Mouse (Mus musculus) hindbrain, embryonic 13.5 days (tissue): Measurements from ENCODE around the gene Cirbp. TPM values are rescaled to one million over a fixed set of nuclear protein-coding genes. Genes with fewer than 3 reads are reported as not detected.
A peak's percentile ranks its signal among the peaks of the same experiment; 100 is the strongest.
"Not testable (repeated sequence)": the region's sequence is repeated elsewhere in the genome, so short reads cannot be mapped to it uniquely, and the experiment has no call there.

Experiments
- ATAC-seq: fragments of 200-750 bp; cut with Nextera tagmentation; 2 replicates; pipeline ENCODE4 v1.8.0; 2017; ENCODE audit warnings: moderate TSS enrichment; ENCODE audit not compliant: low FRiP score
- H3K27ac ChIP-seq: fragments of 300-500 bp; sonication (generic); 2 replicates; pipeline ENCODE4 v1.5.1; 2015; ENCODE audit warnings: inconsistent platforms, mild to moderate bottlenecking, moderate library complexity
- H3K27me3 ChIP-seq: fragments of 300-500 bp; sonication (generic); 2 replicates; pipeline ENCODE4 v1.6.1; 2015; ENCODE audit warnings: mild to moderate bottlenecking, inconsistent platforms
- H3K36me3 ChIP-seq: fragments of 300-500 bp; sonication (generic); 2 replicates; pipeline ENCODE4 v1.6.1; 2015; ENCODE audit warnings: mild to moderate bottlenecking, inconsistent platforms
- H3K4me1 ChIP-seq: fragments of 300-500 bp; sonication (generic); replicated peaks from 2 replicates; pipeline ENCODE4 v1.6.1; 2015; ENCODE audit warnings: inconsistent platforms
- H3K4me2 ChIP-seq: fragments of 300-500 bp; sonication (generic); 2 replicates; pipeline ENCODE4 v1.6.1; 2015; ENCODE audit warnings: inconsistent platforms, mild to moderate bottlenecking, moderate library complexity
- H3K4me3 ChIP-seq: fragments of 300-500 bp; sonication (generic); 2 replicates; pipeline ENCODE4 v1.5.1; 2015; ENCODE audit warnings: mild to moderate bottlenecking, inconsistent platforms
- H3K9ac ChIP-seq: fragments of 300-500 bp; sonication (generic); 2 replicates; pipeline ENCODE4 v1.6.1; 2015; ENCODE audit warnings: mild to moderate bottlenecking, inconsistent platforms
- H3K9me3 ChIP-seq: fragments of 300-500 bp; sonication (generic); 2 replicates; pipeline ENCODE4 v1.6.1; 2016; ENCODE audit warnings: inconsistent platforms
- WGBS: fragments of 180-500 bp; shearing (Covaris S2); methylation state at CpG from one replicate; pipeline ENCODE4 v1.1.7; 2015; 5-methylcytosine and 5-hydroxymethylcytosine counted together
- polyA plus RNA-seq: library from polyadenylated mRNA; unstranded; fragments of >200 nt; fragmentation: Nextera tagmentation; extraction: Ambion mirVana; gene quantifications from 2 replicates; pipeline ENCODE4 v1.2.1, GENCODE M21; 2015

Gene Cirbp
- polyA plus RNA-seq, 1 experiment from 2014 or later = 364 TPM

DNA sequence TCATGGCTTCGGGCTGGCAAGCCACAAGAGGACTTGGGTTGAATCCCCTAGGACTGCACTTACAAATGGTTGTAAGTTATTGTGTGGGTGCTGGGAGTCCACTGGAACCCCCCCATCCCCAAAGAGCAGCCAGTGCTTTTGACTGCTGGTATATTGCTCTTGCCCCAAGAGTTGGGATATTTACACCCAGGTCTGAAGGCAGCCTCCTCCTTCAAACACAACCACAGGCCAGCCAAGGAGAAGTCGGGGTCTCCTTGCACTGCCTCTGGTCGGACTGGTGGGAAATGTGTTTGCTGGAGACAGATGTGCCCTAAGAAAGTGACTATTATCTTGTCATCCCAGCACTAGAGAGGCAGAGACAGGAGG, 3.6 kb upstream of the Cirbp start:
- peaks cover 5% of the 10 kb centered on the region for H3K36me3 ChIP-seq
- no peak overlapping the region for H3K4me3 ChIP-seq
- no peaks in the 10 kb centered on the region for H3K9me3 ChIP-seq
- H3K4me1 ChIP-seq = peaks cover 76% of the 10 kb centered on the region
- WGBS = 77% methylated on average over 3 of the region's 3 CpGs
- H3K4me2 ChIP-seq = no peak overlapping the region
- H3K9ac ChIP-seq = peak overlapping the region; percentile 29; the same call in 1 of the 2 replicates
- 0 out of 2 replicates have a peak, but pooled peaks cover 5% of the 10 kb centered on the region for H3K27me3 ChIP-seq
- no peak for ATAC-seq
- 0 out of 2 replicates have a peak overlapping the region, but pooled peaks have one; percentile 94 for H3K27ac ChIP-seq

- H3K4me3 ChIP-seq = no peak overlapping the region
- H3K4me1 ChIP-seq = peaks cover 71% of the 10 kb centered on the region
- WGBS = 77% methylated on average over 6 of the region's 6 CpGs
Measured at GRCm38 (mm10) chr10:80162716-80163299, 3.0 kb upstream of the Cirbp start.

GRCm38 (mm10) chr10:80163721-80164120, 2.1 kb upstream of the Cirbp start:
- Histone ChIP-seq H3K4me1 (peaks cover 66% of the 10 kb centered on the region), H3K9me3 (no peaks in the 10 kb centered on the region), H3K4me2 (peak overlapping the region; percentile 75), H3K27ac (no peak overlapping the region), H3K9ac (peak overlapping the region; percentile 75), H3K27me3 (0 out of 2 replicates have a peak, but pooled peaks cover 5% of the 10 kb centered on the region), H3K4me3 (no peak overlapping the region), H3K36me3 (no peaks in the 10 kb centered on the region)
- WGBS = 75% methylated on average over 8 of the region's 8 CpGs
- ATAC-seq = no peak

More at GRCm38 (mm10) chr10:80162716-80163299, 3.0 kb upstream of the Cirbp start:
- Histone ChIP-seq H3K9ac (peak overlapping the region; percentile 29; the same call in 1 of the 2 replicates), H3K4me2 (no peak overlapping the region), H3K9me3 (no peaks in the 10 kb centered on the region), H3K36me3 (no peaks in the 10 kb centered on the region), H3K27ac (no peak overlapping the region), H3K27me3 (0 out of 2 replicates have a peak, but pooled peaks cover 5% of the 10 kb centered on the region)
- no peak for ATAC-seq

- Histone ChIP-seq H3K4me2 (peak overlapping the region; percentile 75), H3K9me3 (no peaks in the 10 kb centered on the region), H3K27ac (peak overlapping the region; percentile 100), H3K27me3 (0 out of 2 replicates have a peak, but pooled peaks cover 5% of the 10 kb centered on the region), H3K36me3 (no peaks in the 10 kb centered on the region), H3K4me3 (peak overlapping the region; percentile 42), H3K9ac (peak overlapping the region; percentile 75), H3K4me1 (peaks cover 66% of the 10 kb centered on the region)
- ATAC-seq = peak; percentile 0; the same call in 1 of the 2 replicates
- WGBS = 10% methylated on average over 44 of the region's 44 CpGs
Measured at GRCm38 (mm10) chr10:80164161-80164997, 1.4 kb upstream of the Cirbp start.

GRCm38 (mm10) chr10:80164998-80165344, 814 bp upstream of the Cirbp start:
- Histone ChIP-seq H3K27ac (peak overlapping the region; percentile 100), H3K9me3 (no peaks in the 10 kb centered on the region), H3K9ac (peak overlapping the region; percentile 75), H3K36me3 (peaks cover 4% of the 10 kb centered on the region), H3K4me1 (peaks cover 69% of the 10 kb centered on the region), H3K4me2 (peak overlapping the region; percentile 75), H3K27me3 (0 out of 2 replicates have a peak, but pooled peaks cover 5% of the 10 kb centered on the region), H3K4me3 (peak overlapping the region; percentile 42)
- ATAC-seq = peak; percentile 33
- 0% methylated on average over 17 of the region's 17 CpGs for WGBS

DNA sequence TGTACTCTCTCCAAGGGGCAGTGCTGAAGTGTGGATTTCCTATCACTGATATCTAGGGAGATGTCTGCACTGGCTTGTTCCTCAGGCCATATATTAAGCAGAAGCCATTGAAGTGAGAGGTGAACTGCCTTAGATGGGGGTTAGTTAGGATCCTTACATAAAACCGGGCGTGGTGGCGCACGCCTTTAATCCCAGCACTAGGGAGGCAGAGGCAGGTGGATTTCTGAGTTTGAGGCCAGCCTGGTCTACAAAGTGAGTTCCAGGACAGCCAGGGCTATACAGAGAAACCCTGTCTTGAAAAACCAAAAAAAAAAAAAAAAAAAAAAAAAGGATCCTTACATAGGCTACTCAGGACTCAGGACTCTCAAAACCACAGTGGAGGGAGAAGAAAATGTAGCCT, 351 bp downstream of the Cirbp start:
- WGBS = 82% methylated on average over 4 of the region's 4 CpGs
- Histone ChIP-seq H3K4me3 (peak overlapping the region; percentile 42), H3K4me2 (peak overlapping the region; percentile 75), H3K36me3 (peaks cover 15% of the 10 kb centered on the region), H3K4me1 (peaks cover 67% of the 10 kb centered on the region), H3K27ac (peak overlapping the region; percentile 100), H3K9ac (peak overlapping the region; percentile 75)
- not testable (repeated sequence) for ATAC-seq, H3K9me3 ChIP-seq, H3K27me3 ChIP-seq

- Histone ChIP-seq H3K27me3 (0 out of 2 replicates have a peak, but pooled peaks cover 5% of the 10 kb centered on the region), H3K27ac (peak overlapping the region; percentile 100), H3K4me3 (peak overlapping the region; percentile 91), H3K4me2 (peak overlapping the region; percentile 74), H3K9ac (peak overlapping the region; percentile 100), H3K36me3 (peaks cover 28% of the 10 kb centered on the region), H3K4me1 (peaks cover 73% of the 10 kb centered on the region), H3K9me3 (no peaks in the 10 kb centered on the region)
- peak; percentile 90 for ATAC-seq
- WGBS = under 1% methylated on average over 55 of the region's 55 CpGs
Measured at GRCm38 (mm10) chr10:80167460-80168037, 1.8 kb downstream of the Cirbp start.

DNA sequence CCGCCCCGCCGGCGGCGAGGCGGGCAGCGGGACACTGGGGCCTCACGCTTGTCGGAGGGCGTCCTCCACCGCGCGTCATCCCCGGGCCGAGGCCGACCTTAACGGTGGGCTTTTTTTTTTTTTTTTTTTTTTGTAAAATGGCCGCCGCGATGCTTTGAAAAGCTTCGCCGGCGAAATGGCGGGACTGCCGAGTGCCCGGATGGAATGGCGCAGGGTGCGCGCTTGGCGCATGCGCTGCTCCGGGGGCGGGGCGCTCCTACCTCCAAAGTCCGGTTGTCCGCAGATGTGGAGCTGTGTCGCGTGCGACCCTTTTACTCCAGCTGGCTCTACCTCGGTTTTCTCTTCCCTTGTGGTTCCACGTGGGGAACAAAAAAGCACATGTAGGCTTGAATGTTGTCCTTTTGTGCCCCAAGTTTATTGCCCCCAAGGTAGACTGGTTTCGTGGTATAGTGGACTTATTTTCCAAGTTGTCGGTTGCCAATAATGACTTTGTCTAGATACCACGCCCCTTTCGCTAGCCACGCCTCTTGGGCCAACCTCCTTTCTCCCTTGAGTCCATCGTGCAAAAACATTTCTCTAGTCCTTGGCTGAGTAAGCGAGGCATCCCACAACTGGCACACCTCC, 2.4 kb downstream of the Cirbp start:
- Histone ChIP-seq H3K27ac (peak overlapping the region; percentile 100), H3K36me3 (peaks cover 28% of the 10 kb centered on the region), H3K9me3 (no peaks in the 10 kb centered on the region), H3K4me2 (peak overlapping the region; percentile 74), H3K4me1 (peaks cover 77% of the 10 kb centered on the region), H3K27me3 (0 out of 2 replicates have a peak, but pooled peaks cover under 1% of the 10 kb centered on the region), H3K9ac (peak overlapping the region; percentile 100), H3K4me3 (peak overlapping the region; percentile 91)
- under 1% methylated on average over 42 of the region's 48 CpGs for WGBS
- peak; percentile 38 for ATAC-seq

DNA sequence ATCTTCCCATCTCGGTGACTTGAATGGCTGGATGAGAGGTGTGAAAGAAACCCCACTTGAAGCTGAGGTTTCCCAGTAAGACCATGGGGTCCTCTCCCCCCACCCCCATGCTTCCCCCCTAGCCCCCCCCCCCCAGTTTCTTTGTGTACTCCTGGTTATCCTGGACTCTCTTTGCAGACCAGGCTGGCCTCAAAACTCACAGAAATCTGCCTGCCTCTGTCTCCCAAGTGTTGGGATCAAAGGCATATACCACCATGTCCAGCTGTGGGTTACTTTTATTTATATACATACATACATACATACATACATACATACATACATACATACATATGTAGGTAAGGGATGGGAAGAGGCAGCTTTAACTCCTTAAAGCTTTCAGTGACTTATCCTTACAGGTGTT, 3.3 kb downstream of the Cirbp start:
- H3K9ac ChIP-seq = peak overlapping the region; percentile 100
- WGBS = 65% methylated on average over 1 of the region's 1 CpGs
- peak overlapping the region; percentile 100 for H3K27ac ChIP-seq
- peak overlapping the region; percentile 91 for H3K4me3 ChIP-seq
- ATAC-seq = no peak
- no peaks in the 10 kb centered on the region for H3K9me3 ChIP-seq
- peaks cover 28% of the 10 kb centered on the region for H3K36me3 ChIP-seq
- peak overlapping the region; percentile 74 for H3K4me2 ChIP-seq
- no peaks in the 10 kb centered on the region for H3K27me3 ChIP-seq
- peaks cover 77% of the 10 kb centered on the region for H3K4me1 ChIP-seq

DNA sequence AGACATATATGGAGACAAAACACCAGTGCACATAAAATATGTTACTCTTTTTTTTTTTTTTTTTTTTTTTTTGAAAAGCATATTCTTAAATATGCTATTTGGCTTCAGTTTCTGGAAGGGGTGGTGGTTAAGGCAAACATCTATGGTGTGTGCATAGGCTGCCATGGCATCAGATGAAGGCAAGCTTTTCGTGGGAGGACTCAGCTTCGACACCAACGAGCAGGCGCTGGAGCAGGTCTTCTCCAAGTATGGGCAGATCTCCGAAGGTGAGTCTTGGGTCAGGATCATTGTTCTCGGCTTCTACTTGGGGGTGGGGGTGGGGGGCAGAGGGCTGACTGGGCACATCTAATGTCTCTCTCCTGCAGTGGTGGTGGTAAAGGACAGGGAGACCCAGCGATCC, 3.9 kb downstream of the Cirbp start:
- Histone ChIP-seq H3K36me3 (peaks cover 30% of the 10 kb centered on the region), H3K27ac (no peak overlapping the region), H3K9me3 (no peaks in the 10 kb centered on the region), H3K9ac (peak overlapping the region; percentile 100), H3K4me2 (no peak overlapping the region; the same call in 1 of the 2 replicates), H3K27me3 (no peaks in the 10 kb centered on the region), H3K4me1 (peaks cover 73% of the 10 kb centered on the region), H3K4me3 (peak overlapping the region; percentile 91; the same call in 1 of the 2 replicates)
- no peak for ATAC-seq
- 95% methylated on average over 7 of the region's 7 CpGs for WGBS

GRCm38 (mm10) chr10:80170052-80170451, 4.3 kb downstream of the Cirbp start:
- Histone ChIP-seq H3K27me3 (no peaks in the 10 kb centered on the region), H3K9ac (peak overlapping the region; percentile 51), H3K27ac (0 out of 2 replicates have a peak overlapping the region, but pooled peaks have one; percentile 18), H3K36me3 (peaks cover 33% of the 10 kb centered on the region), H3K9me3 (no peaks in the 10 kb centered on the region), H3K4me2 (peak overlapping the region; percentile 15; the same call in 1 of the 2 replicates), H3K4me3 (peak overlapping the region; percentile 4; the same call in 1 of the 2 replicates), H3K4me1 (peaks cover 73% of the 10 kb centered on the region)
- no peak for ATAC-seq
- 98% methylated on average over 16 of the region's 16 CpGs for WGBS
